10 mouse cellular contexts compared by ENCODE assay signal in genomic region chr2:32718761-32719160, GRCm38 (mm10). TPM values are rescaled to one million over a fixed set of nuclear protein-coding genes. Genes with fewer than 3 reads are reported as not detected.
DNase-seq lines count a peak whose midpoint lies in the region; ATAC-seq and TF ChIP-seq lines count a peak whose summit lies in the region.
"Had no signal": no experiment of that assay in that cellular context is flagged by ENCODE, and none has a peak within 500 bp of the region (broad histone marks: within the 10 kb centered on the region; RNA-seq: fewer than 3 reads in every experiment).

No protein-coding gene starts in this region.

- no peaks in the 10 kb centered on the region for H3K27me3 ChIP-seq in liver, postnatal 0 days (ENCODE audit: insufficient read depth, low read length)
- H3K27me3 ChIP-seq in liver, embryonic 12.5 days (replicated peaks) = no peaks in the 10 kb centered on the region
- H3K27me3 ChIP-seq in hindbrain, embryonic 11.5 days (ENCODE audit: control insufficient read depth, insufficient read depth, low read length) = no peaks in the 10 kb centered on the region

- TF ChIP-seq POLR2A in brain, embryonic 14.5 days (IDR thresholded peaks at IDR 0.05; ENCODE audit: borderline replicate concordance, extremely low read depth, insufficient read depth, insufficient read length, poor library complexity, severe bottlenecking) = no peak

- no peak for TF ChIP-seq CTCF in liver, postnatal 0 days (IDR thresholded peaks at IDR 0.05; ENCODE audit: low read depth)
- no peak for TF ChIP-seq CTCF in brain, embryonic 14.5 days (IDR thresholded peaks at IDR 0.05; ENCODE audit: borderline replicate concordance, extremely low read depth, insufficient read depth, insufficient read length)

- H3K27ac ChIP-seq in liver, postnatal 0 days (ENCODE audit: low read depth) = peak overlapping the region; percentile 55; the same call in 1 of the 2 replicates
- H3K27ac ChIP-seq in liver, embryonic 12.5 days = no peak overlapping the region
- no peak overlapping the region for H3K27ac ChIP-seq in hindbrain, embryonic 11.5 days (ENCODE audit: low read depth, low read length)
- H3K27ac ChIP-seq in macrophage = peak overlapping the region; percentile 22; the same call in 1 of the 2 replicates

- H3K9me3 ChIP-seq in liver, postnatal 0 days (ENCODE audit: low read length) = no peaks in the 10 kb centered on the region
- no peaks in the 10 kb centered on the region for H3K9me3 ChIP-seq in liver, embryonic 12.5 days (replicated peaks)
- H3K9me3 ChIP-seq in hindbrain, embryonic 11.5 days (ENCODE audit: control insufficient read depth, low read length) = no peaks in the 10 kb centered on the region

- no peak overlapping the region for H3K4me3 ChIP-seq in liver, postnatal 0 days (ENCODE audit: low read depth, low read length)
- no peak overlapping the region for H3K4me3 ChIP-seq in liver, embryonic 12.5 days
- no peak overlapping the region for H3K4me3 ChIP-seq in hindbrain, embryonic 11.5 days (ENCODE audit: low read depth, low read length)
- H3K4me3 ChIP-seq in macrophage (ENCODE audit: inconsistent target) = no peak overlapping the region

- H3K9ac ChIP-seq in liver, postnatal 0 days (replicated peaks) = peak overlapping the region; percentile 16; the same call in 1 of the 2 replicates
- H3K9ac ChIP-seq in liver, embryonic 12.5 days = no peak overlapping the region
- no peak overlapping the region for H3K9ac ChIP-seq in hindbrain, embryonic 11.5 days (ENCODE audit: low read depth, low read length)

- peaks cover 29% of the 10 kb centered on the region for H3K4me1 ChIP-seq in liver, postnatal 0 days (ENCODE audit: insufficient read depth)
- H3K4me1 ChIP-seq in liver, embryonic 12.5 days = peaks cover 46% of the 10 kb centered on the region
- H3K4me1 ChIP-seq in hindbrain, embryonic 11.5 days (replicated peaks; ENCODE audit: control insufficient read depth, insufficient read depth, low read length) = no peaks in the 10 kb centered on the region

- no peak for DNase-seq in liver, postnatal 0 days
- peak; percentile 74 for DNase-seq in brain, embryonic 14.5 days (ENCODE audit: low read depth)
- DNase-seq in hindbrain, embryonic 11.5 days (ENCODE audit: low spot score) = no peak
- no peak for DNase-seq in kidney, postnatal 10 days
- DNase-seq in c-Kit-positive CD71-positive TER-119-positive erythroid progenitor cells, embryonic 14.5 days (ENCODE audit: low spot score) = no peak
- DNase-seq: cerebellum, adult 11-12 months had no signal

- ATAC-seq in liver, postnatal 0 days = no peak
- no peak for ATAC-seq in liver, embryonic 12.5 days
- ATAC-seq in hindbrain, embryonic 11.5 days (ENCODE audit: low FRiP score) = 0 out of 2 replicates have a peak, but pooled peaks have one; percentile 22
- ATAC-seq: inflammation-experienced regulatory T-cells, adult 6 months had no signal

- H3K79me2 ChIP-seq in macrophage (ENCODE audit: inconsistent target) = peaks cover 36% of the 10 kb centered on the region

- WGBS in liver, postnatal 0 days (ENCODE audit: insufficient replicate concordance) = 54% methylated on average over 9 of the region's 9 CpGs
- 55% methylated on average over 9 of the region's 9 CpGs for WGBS in liver, embryonic 12.5 days (ENCODE audit: insufficient replicate concordance)
- WGBS in hindbrain, embryonic 11.5 days = 47% methylated on average over 9 of the region's 9 CpGs
- WGBS in macrophage (ENCODE audit: missing documents) = 61% methylated on average over 9 of the region's 9 CpGs

- H3K4me2 ChIP-seq in liver, postnatal 0 days (ENCODE audit: low read depth, low read length) = no peak overlapping the region
- no peak overlapping the region for H3K4me2 ChIP-seq in liver, embryonic 12.5 days
- H3K4me2 ChIP-seq in hindbrain, embryonic 11.5 days (replicated peaks; ENCODE audit: low read depth, low read length) = no peak overlapping the region

- no peak for TF ChIP-seq EP300 in liver, postnatal 0 days (IDR thresholded peaks at IDR 0.05; ENCODE audit: low read depth)

- no peaks in the 10 kb centered on the region for H3K36me3 ChIP-seq in liver, postnatal 0 days (replicated peaks; ENCODE audit: insufficient read depth, low read length)
- H3K36me3 ChIP-seq in liver, embryonic 12.5 days = no peaks in the 10 kb centered on the region
- no peaks in the 10 kb centered on the region for H3K36me3 ChIP-seq in hindbrain, embryonic 11.5 days (ENCODE audit: control insufficient read depth, insufficient read depth, low read length)
- H3K36me3 ChIP-seq in macrophage (ENCODE audit: inconsistent target) = no peaks in the 10 kb centered on the region

RNA-seq across cellular contexts. Expression of gene Sh2d3c, which starts 2.1 kb away (rescaled TPM):
- 7.6 and 8.3 TPM in 2 replicates for polyA plus RNA-seq in liver, postnatal 0 days (2015; fragmentation: Nextera tagmentation; extraction: Ambion mirVana)
- 9.7 and 10.1 TPM in 2 replicates for polyA plus RNA-seq in liver, embryonic 12.5 days (2016; fragmentation: Nextera tagmentation; extraction: Ambion mirVana)
- polyA plus RNA-seq in brain, embryonic 14.5 days (2012; rRNA removed) = 47.8 and 60.6 TPM in 2 replicates
- 25.9 and 27.6 TPM in 2 replicates for polyA plus RNA-seq in hindbrain, embryonic 11.5 days (2014; fragmentation: Nextera tagmentation; extraction: Ambion mirVana)
- total RNA-seq in macrophage (2018; cell fraction: chromatin; rRNA removed) = 100 to 1,000 TPM in 4 of 26 experiments, 10 to 100 TPM in 22; 12.3 to 119 (median 36.5) TPM
- total RNA-seq in macrophage (2018; cell fraction: cytosol; rRNA removed) = 10 to 100 TPM in 9 of 26 experiments, 1 to 10 TPM in 17; 1.3 to 21.4 (median 5.9) TPM
- 10 to 100 TPM in 23 of 26 experiments, 1 to 10 TPM in 3; 4.8 to 46.5 (median 17.6) TPM for total RNA-seq in macrophage (2018; cell fraction: nucleus; rRNA removed)
- polyA plus RNA-seq in macrophage (2018) = 9.3 to 12.5 TPM (median 9.9 TPM) in 3 replicates

RNA-seq across cellular contexts. Expression of gene Cdk9, which starts 5.9 kb away (rescaled TPM):
- 49.5 and 53.7 TPM in 2 replicates for polyA plus RNA-seq in liver, postnatal 0 days (2015; fragmentation: Nextera tagmentation; extraction: Ambion mirVana)
- polyA plus RNA-seq in liver, embryonic 12.5 days (2016; fragmentation: Nextera tagmentation; extraction: Ambion mirVana) = 85.3 and 86.1 TPM in 2 replicates
- polyA plus RNA-seq in brain, embryonic 14.5 days (2012; rRNA removed) = 197 and 278 TPM in 2 replicates
- polyA plus RNA-seq in hindbrain, embryonic 11.5 days (2014; fragmentation: Nextera tagmentation; extraction: Ambion mirVana) = 77.3 and 79.9 TPM in 2 replicates
- 100 to 1,000 TPM; 323 to 569 (median 405) TPM for total RNA-seq in macrophage (2018; cell fraction: chromatin; rRNA removed)
- 100 to 1,000 TPM in 9 of 26 experiments, 10 to 100 TPM in 17; 69.8 to 132 (median 93.0) TPM for total RNA-seq in macrophage (2018; cell fraction: cytosol; rRNA removed)
- 100 to 1,000 TPM; 186 to 465 (median 294) TPM for total RNA-seq in macrophage (2018; cell fraction: nucleus; rRNA removed)
- 99.2 to 144 TPM (median 121 TPM) in 3 replicates for polyA plus RNA-seq in macrophage (2018)

RNA-seq across cellular contexts. Expression of gene Fpgs, which starts 14.8 kb away (rescaled TPM):
- polyA plus RNA-seq in liver, postnatal 0 days (2015; fragmentation: Nextera tagmentation; extraction: Ambion mirVana) = 85.3 and 95.9 TPM in 2 replicates
- polyA plus RNA-seq in liver, embryonic 12.5 days (2016; fragmentation: Nextera tagmentation; extraction: Ambion mirVana) = 32.8 and 35.8 TPM in 2 replicates
- polyA plus RNA-seq in brain, embryonic 14.5 days (2012; rRNA removed) = 33.7 and 45.7 TPM in 2 replicates
- polyA plus RNA-seq in hindbrain, embryonic 11.5 days (2014; fragmentation: Nextera tagmentation; extraction: Ambion mirVana) = 11.2 and 13.6 TPM in 2 replicates
- total RNA-seq in macrophage (2018; cell fraction: chromatin; rRNA removed) = 10 to 100 TPM in 17 of 26 experiments, 1 to 10 TPM in 9; 2.6 to 40.2 (median 13.5) TPM
- total RNA-seq in macrophage (2018; cell fraction: cytosol; rRNA removed) = 1 to 10 TPM; 1.3 to 5.0 (median 2.8) TPM
- total RNA-seq in macrophage (2018; cell fraction: nucleus; rRNA removed) = 10 to 100 TPM in 5 of 26 experiments, 1 to 10 TPM in 21; 1.8 to 30.5 (median 5.1) TPM
- polyA plus RNA-seq in macrophage (2018) = 2.8 to 10.3 TPM (median 3.5 TPM) in 3 replicates

RNA-seq across cellular contexts. Expression of gene 6330409D20Rik, which starts 22.1 kb away (rescaled TPM):
- polyA plus RNA-seq in liver, postnatal 0 days (2015; fragmentation: Nextera tagmentation; extraction: Ambion mirVana) = not detected in 2 replicates
- polyA plus RNA-seq in liver, embryonic 12.5 days (2016; fragmentation: Nextera tagmentation; extraction: Ambion mirVana) = not detected in 2 replicates
- polyA plus RNA-seq in brain, embryonic 14.5 days (2012; rRNA removed) = 4.4 and 4.8 TPM in 2 replicates
- polyA plus RNA-seq in hindbrain, embryonic 11.5 days (2014; fragmentation: Nextera tagmentation; extraction: Ambion mirVana) = 2.3 and 3.0 TPM in 2 replicates
- not detected for total RNA-seq in macrophage (2018; cell fraction: chromatin; rRNA removed)
- not detected for total RNA-seq in macrophage (2018; cell fraction: cytosol; rRNA removed)
- not detected for total RNA-seq in macrophage (2018; cell fraction: nucleus; rRNA removed)
- not detected in 3 replicates for polyA plus RNA-seq in macrophage (2018)
- total RNA-seq: heart, adult 8-10 months had no signal

RNA-seq across cellular contexts. Expression of gene Tor2a, which starts 38.3 kb away (rescaled TPM):
- 34.6 and 34.7 TPM in 2 replicates for polyA plus RNA-seq in liver, postnatal 0 days (2015; fragmentation: Nextera tagmentation; extraction: Ambion mirVana)
- polyA plus RNA-seq in liver, embryonic 12.5 days (2016; fragmentation: Nextera tagmentation; extraction: Ambion mirVana) = 35.9 and 36.6 TPM in 2 replicates
- 60.6 and 96.6 TPM in 2 replicates for polyA plus RNA-seq in brain, embryonic 14.5 days (2012; rRNA removed)
- polyA plus RNA-seq in hindbrain, embryonic 11.5 days (2014; fragmentation: Nextera tagmentation; extraction: Ambion mirVana) = 53.1 and 53.5 TPM in 2 replicates
- 10 to 100 TPM in 14 of 26 experiments, 1 to 10 TPM in 12; 3.3 to 28.6 (median 11.1) TPM for total RNA-seq in macrophage (2018; cell fraction: chromatin; rRNA removed)
- total RNA-seq in macrophage (2018; cell fraction: cytosol; rRNA removed) = 10 to 100 TPM; 25.3 to 48.3 (median 33.9) TPM
- total RNA-seq in macrophage (2018; cell fraction: nucleus; rRNA removed) = 10 to 100 TPM in 25 of 26 experiments, 1 to 10 TPM in 1; 9.5 to 41.5 (median 20.7) TPM
- polyA plus RNA-seq in macrophage (2018) = 19.2 to 50.7 TPM (median 39.7 TPM) in 3 replicates

Comparison
In these comparisons a context has a peak if more than half of its experiments do, and no peak if none do; other contexts are left out.
1. H3K27ac ChIP-seq: peak in liver, postnatal 0 days (single experiment) and macrophage (single experiment); none in liver, embryonic 12.5 days (single experiment) and hindbrain, embryonic 11.5 days (single experiment).